Mouse (Mus musculus): ENCODE data around the gene Tsga10ip. TPM values are rescaled to one million over a fixed set of nuclear protein-coding genes. Genes with fewer than 3 reads are reported as not detected.
"Not testable (repeated sequence)": the region's sequence is repeated elsewhere in the genome, so short reads cannot be mapped to it uniquely, and the experiment has no call there.

Gene Tsga10ip
- polyA plus RNA-seq, 1 experiment, result not detected

DNA sequence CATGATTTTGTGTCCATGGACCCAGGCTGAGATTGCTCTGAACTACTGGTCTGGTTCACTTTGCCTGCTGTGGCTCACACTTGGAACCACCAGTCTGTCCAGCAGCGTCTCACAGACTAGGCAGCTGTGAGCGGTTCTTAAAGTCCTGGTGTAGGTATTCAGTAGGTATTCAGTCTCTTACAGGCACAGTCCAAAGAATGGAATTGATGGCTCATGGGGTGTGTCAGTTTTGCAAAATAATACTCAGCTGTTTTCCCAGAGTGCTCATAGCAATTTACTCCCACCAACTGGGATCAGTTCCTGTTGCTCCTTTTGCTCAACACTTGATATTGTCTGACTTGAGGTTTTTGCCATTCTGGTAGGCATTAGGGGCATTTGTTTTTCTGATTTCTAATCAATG lies 40.1 kb downstream of the Tsga10ip start:
- Histone ChIP-seq H3K4me3 (replicated peaks; ENCODE audit: control insufficient read depth, low read depth, low read length) (no peak overlapping the region), H3K27ac (ENCODE audit: control insufficient read depth, insufficient read depth, low read depth, low read length, poor library complexity) (no peak overlapping the region), H3K4me1 (ENCODE audit: control insufficient read depth, insufficient read depth, low read length) (peaks cover 2% of the 10 kb centered on the region; the same call in 1 of the 2 replicates)
- WGBS, result 86% methylated on average over 2 of the region's 2 CpGs
- TF ChIP-seq CTCF (IDR thresholded peaks at IDR 0.05; ENCODE audit: control insufficient read depth, insufficient read depth, low read length), result no peak

GRCm38 (mm10) chr19:5356080-5356479 lies 46.2 kb downstream of the Tsga10ip start:
- Histone ChIP-seq H3K4me1 (ENCODE audit: control insufficient read depth, insufficient read depth, low read length) (no peaks in the 10 kb centered on the region), H3K4me3 (replicated peaks; ENCODE audit: control insufficient read depth, low read depth, low read length) (no peak overlapping the region), H3K27ac (ENCODE audit: control insufficient read depth, insufficient read depth, low read depth, low read length, poor library complexity) (no peak overlapping the region)
- no CpG with 5 or more reads among the region's 1 CpGs for WGBS
- no peak for TF ChIP-seq POLR2A (IDR thresholded peaks at IDR 0.05; ENCODE audit: borderline replicate concordance, control insufficient read depth, low read depth, low read length)
- TF ChIP-seq CTCF (IDR thresholded peaks at IDR 0.05; ENCODE audit: control insufficient read depth, insufficient read depth, low read length), result no peak

DNA sequence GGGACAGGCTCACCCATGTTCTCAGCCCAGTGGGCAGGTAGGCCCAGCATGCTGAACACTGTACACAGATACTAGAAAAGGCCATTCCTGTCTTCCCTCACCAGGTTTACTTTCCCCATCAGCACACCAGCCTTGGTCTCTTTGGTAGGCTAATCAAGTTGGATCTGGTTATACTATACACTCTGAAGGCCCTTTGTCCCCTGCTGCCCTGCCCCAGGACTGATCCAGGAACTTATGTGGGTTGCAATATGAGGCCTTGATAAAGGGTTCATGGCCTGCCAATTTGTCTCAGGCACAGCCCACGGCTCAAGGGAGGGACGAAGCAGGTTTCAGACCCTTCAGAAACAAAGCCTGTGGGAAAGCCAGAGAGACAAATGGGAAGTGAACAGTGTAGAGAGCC lies 48.7 kb downstream of the Tsga10ip start:
- Histone ChIP-seq H3K4me1 (ENCODE audit: control insufficient read depth, insufficient read depth, low read length) (no peaks in the 10 kb centered on the region), H3K4me3 (replicated peaks; ENCODE audit: control insufficient read depth, low read depth, low read length) (no peak overlapping the region), H3K27ac (ENCODE audit: control insufficient read depth, insufficient read depth, low read depth, low read length, poor library complexity) (no peak overlapping the region)
- WGBS, result 78% methylated on average over 2 of the region's 2 CpGs
- no peak for TF ChIP-seq POLR2A (IDR thresholded peaks at IDR 0.05; ENCODE audit: borderline replicate concordance, control insufficient read depth, low read depth, low read length)
- TF ChIP-seq CTCF (IDR thresholded peaks at IDR 0.05; ENCODE audit: control insufficient read depth, insufficient read depth, low read length), result no peak

DNA sequence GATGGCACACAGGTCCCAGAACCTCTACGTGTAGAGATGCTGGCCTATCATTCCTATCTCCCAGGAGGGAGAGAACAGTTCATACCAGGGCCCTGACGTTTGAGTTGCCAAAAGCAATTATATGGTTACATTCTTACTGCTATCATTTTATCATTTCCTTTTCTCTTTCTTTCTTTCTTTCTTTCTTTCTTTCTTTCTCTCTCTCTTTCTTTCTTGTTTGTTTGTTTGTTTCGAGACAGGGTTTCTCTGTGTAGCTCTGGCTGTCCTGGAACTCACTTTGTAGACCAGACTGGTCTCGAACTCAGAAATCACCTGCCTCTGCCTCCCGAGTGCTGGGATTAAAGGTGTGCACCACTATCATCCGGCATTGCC lies 52.8 kb downstream of the Tsga10ip start, which contains the start of gene Cst6:
TSS of gene Cst6 (minus strand) at position 73 of the 372 bp plus-strand sequence.
- 65% methylated on average over 6 of the region's 6 CpGs for WGBS
- H3K4me1 ChIP-seq (ENCODE audit: control insufficient read depth, insufficient read depth, low read length); H3K27ac ChIP-seq (ENCODE audit: control insufficient read depth, insufficient read depth, low read depth, low read length, poor library complexity): not testable (repeated sequence)
- peak within 1 kb of the TSS; percentile 13 for H3K4me3 ChIP-seq (replicated peaks; ENCODE audit: control insufficient read depth, low read depth, low read length)

- Histone ChIP-seq H3K4me3 (replicated peaks; ENCODE audit: control insufficient read depth, low read depth, low read length) (peak overlapping the region; percentile 13), H3K4me1 (ENCODE audit: control insufficient read depth, insufficient read depth, low read length) (no peaks in the 10 kb centered on the region), H3K27ac (ENCODE audit: control insufficient read depth, insufficient read depth, low read depth, low read length, poor library complexity) (no peak overlapping the region)
- WGBS, result 4% methylated on average over 34 of the region's 34 CpGs
- 0 out of 2 replicates have a peak, but pooled peaks have one; percentile 20 for TF ChIP-seq CTCF (IDR thresholded peaks at IDR 0.05; ENCODE audit: control insufficient read depth, insufficient read depth, low read length)
- TF ChIP-seq POLR2A (IDR thresholded peaks at IDR 0.05; ENCODE audit: borderline replicate concordance, control insufficient read depth, low read depth, low read length), result no peak
Observed at GRCm38 (mm10) chr19:5348526-5349501, 53.5 kb downstream of the Tsga10ip start.

DNA sequence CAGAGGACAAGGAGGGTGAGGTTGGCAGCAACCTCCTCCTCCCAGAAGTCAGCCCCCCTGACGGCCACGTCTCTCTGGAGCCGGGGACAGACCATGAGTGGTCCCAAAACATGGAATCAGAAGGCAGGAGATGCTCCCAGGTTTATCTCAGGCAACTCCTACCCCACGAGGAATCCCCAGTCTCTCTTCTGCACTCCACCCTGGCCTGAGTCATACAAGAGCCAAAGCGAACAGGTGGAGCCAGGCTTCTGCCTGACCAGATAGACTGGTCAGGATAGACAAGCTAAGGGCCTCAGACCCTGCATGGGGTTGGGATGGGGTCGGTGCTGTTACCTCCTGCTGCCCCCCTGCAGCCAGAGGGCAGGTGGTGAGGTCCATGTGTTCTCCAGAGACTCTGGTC lies 54.3 kb downstream of the Tsga10ip start:
- Histone ChIP-seq H3K4me1 (ENCODE audit: control insufficient read depth, insufficient read depth, low read length) (no peaks in the 10 kb centered on the region), H3K27ac (ENCODE audit: control insufficient read depth, insufficient read depth, low read depth, low read length, poor library complexity) (no peak overlapping the region), H3K4me3 (replicated peaks; ENCODE audit: control insufficient read depth, low read depth, low read length) (no peak overlapping the region)
- 77% methylated on average over 6 of the region's 6 CpGs for WGBS
- TF ChIP-seq POLR2A (IDR thresholded peaks at IDR 0.05; ENCODE audit: borderline replicate concordance, control insufficient read depth, low read depth, low read length), result no peak
- TF ChIP-seq CTCF (IDR thresholded peaks at IDR 0.05; ENCODE audit: control insufficient read depth, insufficient read depth, low read length), result no peak

- no peak overlapping the region for H3K4me3 ChIP-seq (replicated peaks; ENCODE audit: control insufficient read depth, low read depth, low read length)
- H3K4me1 ChIP-seq (ENCODE audit: control insufficient read depth, insufficient read depth, low read length), result no peaks in the 10 kb centered on the region
- no peak overlapping the region for H3K27ac ChIP-seq (ENCODE audit: control insufficient read depth, insufficient read depth, low read depth, low read length, poor library complexity)
- TF ChIP-seq POLR2A (IDR thresholded peaks at IDR 0.05; ENCODE audit: borderline replicate concordance, control insufficient read depth, low read depth, low read length) (no peak), CTCF (IDR thresholded peaks at IDR 0.05; ENCODE audit: control insufficient read depth, insufficient read depth, low read length) (no peak)
- WGBS, result 74% methylated on average over 6 of the region's 6 CpGs
Observed at GRCm38 (mm10) chr19:5345297-5346131, 56.8 kb downstream of the Tsga10ip start.

DNA sequence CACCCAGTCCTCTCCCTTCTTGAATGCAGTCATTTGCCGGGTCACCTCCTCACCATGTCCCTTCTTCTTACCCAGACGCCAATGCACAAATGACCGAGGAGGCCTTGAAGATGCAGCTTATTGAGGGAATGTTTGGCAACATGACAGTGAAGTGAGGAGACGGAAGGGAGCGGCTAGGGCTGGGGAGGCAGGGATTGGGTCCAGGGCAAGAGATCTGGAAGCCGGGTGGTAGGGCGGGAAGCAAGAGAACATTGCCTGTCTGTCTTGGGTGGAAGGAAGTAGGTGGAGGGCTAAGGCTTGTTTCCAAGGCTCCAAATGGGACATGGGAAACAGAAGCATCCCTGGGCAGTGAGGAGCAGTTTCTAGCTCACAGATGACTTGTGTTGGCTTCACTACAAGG lies 61.0 kb downstream of the Tsga10ip start:
- WGBS, result 82% methylated on average over 7 of the region's 7 CpGs
- no peak for TF ChIP-seq CTCF (IDR thresholded peaks at IDR 0.05; ENCODE audit: control insufficient read depth, insufficient read depth, low read length)
- TF ChIP-seq POLR2A (IDR thresholded peaks at IDR 0.05; ENCODE audit: borderline replicate concordance, control insufficient read depth, low read depth, low read length), result no peak
- Histone ChIP-seq H3K4me1 (ENCODE audit: control insufficient read depth, insufficient read depth, low read length) (no peaks in the 10 kb centered on the region), H3K27ac (ENCODE audit: control insufficient read depth, insufficient read depth, low read depth, low read length, poor library complexity) (no peak overlapping the region), H3K4me3 (replicated peaks; ENCODE audit: control insufficient read depth, low read depth, low read length) (no peak overlapping the region)

Other genes starting within 250 kb of the Tsga10ip start
- 12.0 and 16.5 TPM in 2 replicates for gene Pacs1, start 129.4 kb downstream of the Tsga10ip start, polyA plus RNA-seq (2011; ENCODE audit: insufficient read depth, insufficient read length, low replicate concordance, missing spikeins)
- 83.5 and 101 TPM in 2 replicates for gene Sf3b2, start 107.1 kb downstream of the Tsga10ip start, polyA plus RNA-seq (2011; ENCODE audit: insufficient read depth, insufficient read length, low replicate concordance, missing spikeins)
- 0.82 TPM in 1 of 2 replicates, not detected in the other for gene Gal3st3, start 104.2 kb downstream of the Tsga10ip start, polyA plus RNA-seq (2011; ENCODE audit: insufficient read depth, insufficient read length, low replicate concordance, missing spikeins)
- gene Catsper1, start 66.8 kb downstream of the Tsga10ip start, polyA plus RNA-seq (2011; ENCODE audit: insufficient read depth, insufficient read length, low replicate concordance, missing spikeins), result not detected in 2 replicates
- gene Cst6, start 53.0 kb downstream of the Tsga10ip start, polyA plus RNA-seq (2011; ENCODE audit: insufficient read depth, insufficient read length, low replicate concordance, missing spikeins), result not detected in 2 replicates
- 26.5 and 37.8 TPM in 2 replicates for gene Eif1ad, start 35.8 kb downstream of the Tsga10ip start, polyA plus RNA-seq (2011; ENCODE audit: insufficient read depth, insufficient read length, low replicate concordance, missing spikeins)
- 117 and 121 TPM in 2 replicates for gene Banf1, start 35.4 kb downstream of the Tsga10ip start, polyA plus RNA-seq (2011; ENCODE audit: insufficient read depth, insufficient read length, low replicate concordance, missing spikeins)
- gene Sart1, start 13.8 kb downstream of the Tsga10ip start, polyA plus RNA-seq (2011; ENCODE audit: insufficient read depth, insufficient read length, low replicate concordance, missing spikeins), result 161 and 213 TPM in 2 replicates
- 169 and 195 TPM in 2 replicates for gene Drap1, start 22.5 kb upstream of the Tsga10ip start, polyA plus RNA-seq (2011; ENCODE audit: insufficient read depth, insufficient read length, low replicate concordance, missing spikeins)
- gene AI837181, start 22.6 kb upstream of the Tsga10ip start, polyA plus RNA-seq (2011; ENCODE audit: insufficient read depth, insufficient read length, low replicate concordance, missing spikeins), result 7.0 and 21.5 TPM in 2 replicates
- gene Fosl1, start 45.0 kb upstream of the Tsga10ip start, polyA plus RNA-seq (2011; ENCODE audit: insufficient read depth, insufficient read length, low replicate concordance, missing spikeins), result not detected in 2 replicates
- 4.3 and 8.0 TPM in 2 replicates for gene Ccdc85b, start 55.4 kb upstream of the Tsga10ip start, polyA plus RNA-seq (2011; ENCODE audit: insufficient read depth, insufficient read length, low replicate concordance, missing spikeins)
- gene Fibp, start 58.1 kb upstream of the Tsga10ip start, polyA plus RNA-seq (2011; ENCODE audit: insufficient read depth, insufficient read length, low replicate concordance, missing spikeins), result 76.0 and 88.6 TPM in 2 replicates
- gene Ctsw, start 66.0 kb upstream of the Tsga10ip start, polyA plus RNA-seq (2011; ENCODE audit: insufficient read depth, insufficient read length, low replicate concordance, missing spikeins), result 9.5 and 20.6 TPM in 2 replicates
- gene Efemp2, start 71.4 kb upstream of the Tsga10ip start, polyA plus RNA-seq (2011; ENCODE audit: insufficient read depth, insufficient read length, low replicate concordance, missing spikeins), result 229 and 236 TPM in 2 replicates
- 43.1 and 55.9 TPM in 2 replicates for gene Mus81, start 85.9 kb upstream of the Tsga10ip start, polyA plus RNA-seq (2011; ENCODE audit: insufficient read depth, insufficient read length, low replicate concordance, missing spikeins)
- 441 and 478 TPM in 2 replicates for gene Cfl1, start 87.9 kb upstream of the Tsga10ip start, polyA plus RNA-seq (2011; ENCODE audit: insufficient read depth, insufficient read length, low replicate concordance, missing spikeins)
- 4.0 and 4.8 TPM in 2 replicates for gene 1700020D05Rik, start 101.3 kb upstream of the Tsga10ip start, polyA plus RNA-seq (2011; ENCODE audit: insufficient read depth, insufficient read length, low replicate concordance, missing spikeins)
- 15.6 and 32.5 TPM in 2 replicates for gene Snx32, start 108.0 kb upstream of the Tsga10ip start, polyA plus RNA-seq (2011; ENCODE audit: insufficient read depth, insufficient read length, low replicate concordance, missing spikeins)
- not detected in 2 replicates for gene Ovol1, start 158.1 kb upstream of the Tsga10ip start, polyA plus RNA-seq (2011; ENCODE audit: insufficient read depth, insufficient read length, low replicate concordance, missing spikeins)
- gene Ap5b1, start 165.5 kb upstream of the Tsga10ip start, polyA plus RNA-seq (2011; ENCODE audit: insufficient read depth, insufficient read length, low replicate concordance, missing spikeins), result 7.4 and 12.4 TPM in 2 replicates
- 68.6 and 132 TPM in 2 replicates for gene Rnaseh2c, start 199.3 kb upstream of the Tsga10ip start, polyA plus RNA-seq (2011; ENCODE audit: insufficient read depth, insufficient read length, low replicate concordance, missing spikeins)
- gene Kat5, start 207.7 kb upstream of the Tsga10ip start, polyA plus RNA-seq (2011; ENCODE audit: insufficient read depth, insufficient read length, low replicate concordance, missing spikeins), result 41.5 and 87.3 TPM in 2 replicates
- gene Rela, start 235.0 kb upstream of the Tsga10ip start, polyA plus RNA-seq (2011; ENCODE audit: insufficient read depth, insufficient read length, low replicate concordance, missing spikeins), result 17.3 and 36.3 TPM in 2 replicates